Mouse (Mus musculus): Measurements from ENCODE around the gene Gatad2a. TPM values are rescaled to one million over a fixed set of nuclear protein-coding genes. Genes with fewer than 3 reads are reported as not detected.

Gatad2a gene
- polyA plus RNA-seq, 1 experiment from 2014 or later: 27.3 TPM

DNA sequence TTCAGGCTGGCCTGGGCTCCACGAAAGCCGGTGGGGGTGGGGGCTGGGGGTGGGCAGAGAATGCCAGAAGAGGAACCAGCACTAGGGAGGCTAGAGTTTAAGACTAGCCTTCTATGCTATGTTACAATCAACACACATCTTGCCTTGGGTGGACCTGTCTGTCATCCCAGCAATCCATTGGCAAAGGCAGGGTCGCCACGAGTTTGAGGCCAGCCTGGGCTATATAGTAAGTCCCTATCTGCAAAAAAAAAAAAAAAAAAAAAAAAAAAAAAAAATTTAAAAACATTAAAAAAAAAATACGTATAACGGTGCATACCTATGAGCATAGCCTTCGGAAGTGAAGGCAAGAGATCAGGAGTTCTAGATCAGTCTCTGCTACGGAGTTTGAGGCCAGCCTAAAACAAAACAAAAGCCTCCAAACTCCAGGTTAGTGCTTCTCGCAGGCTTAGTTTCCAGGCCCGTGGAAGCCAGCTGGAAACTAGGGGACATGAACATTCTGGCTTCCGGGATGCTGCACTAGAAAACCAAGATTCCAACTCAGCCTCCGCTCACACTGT, 95.2 kb downstream of the Gatad2a start:
- H3K9ac ChIP-seq: peak overlapping the region; percentile 91
- H3K4me2 ChIP-seq: peak overlapping the region; percentile 95
- peaks cover 32% of the 10 kb centered on the region for H3K36me3 ChIP-seq
- H3K9me3 ChIP-seq: no peaks in the 10 kb centered on the region
- H3K27me3 ChIP-seq (replicated peaks): no peaks in the 10 kb centered on the region
- H3K4me1 ChIP-seq: peaks cover 79% of the 10 kb centered on the region
- no peak for ATAC-seq (ENCODE audit: extremely low read depth, insufficient number of reproducible peaks, low FRiP score, low TSS enrichment)
- H3K27ac ChIP-seq (replicated peaks): peak overlapping the region; percentile 91
- 15% methylated on average over 12 of the region's 12 CpGs for WGBS
- H3K4me3 ChIP-seq: peak overlapping the region; percentile 75

DNA sequence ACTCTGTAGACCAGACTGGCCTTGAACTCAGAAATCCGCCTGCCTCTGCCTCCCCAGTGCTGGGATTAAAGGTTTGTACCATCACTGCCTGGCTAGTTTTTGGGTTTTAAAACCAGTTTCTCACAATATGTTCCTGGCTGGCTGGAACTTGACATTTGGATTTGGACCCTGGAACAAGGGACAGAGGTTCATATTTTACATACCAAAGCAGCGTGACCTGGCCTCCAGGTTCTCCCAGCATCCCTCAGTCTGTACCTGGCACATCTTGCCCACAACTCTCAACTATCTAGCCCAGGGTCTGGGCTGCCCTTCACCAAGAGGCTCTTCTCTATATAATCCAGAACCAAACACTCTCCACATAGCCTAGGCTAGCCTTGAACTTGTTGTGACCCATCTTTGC, 96.3 kb downstream of the Gatad2a start:
- Histone ChIP-seq H3K9ac (0 out of 2 replicates have a peak overlapping the region, but pooled peaks have one; percentile 25), H3K9me3 (no peaks in the 10 kb centered on the region), H3K36me3 (peaks cover 37% of the 10 kb centered on the region), H3K27ac (replicated peaks) (no peak overlapping the region), H3K4me3 (no peak overlapping the region), H3K4me1 (peaks cover 81% of the 10 kb centered on the region), H3K4me2 (peak overlapping the region; percentile 95), H3K27me3 (replicated peaks) (no peaks in the 10 kb centered on the region)
- WGBS: 88% methylated on average over 2 of the region's 2 CpGs
- no peak for ATAC-seq (ENCODE audit: extremely low read depth, insufficient number of reproducible peaks, low FRiP score, low TSS enrichment)

DNA sequence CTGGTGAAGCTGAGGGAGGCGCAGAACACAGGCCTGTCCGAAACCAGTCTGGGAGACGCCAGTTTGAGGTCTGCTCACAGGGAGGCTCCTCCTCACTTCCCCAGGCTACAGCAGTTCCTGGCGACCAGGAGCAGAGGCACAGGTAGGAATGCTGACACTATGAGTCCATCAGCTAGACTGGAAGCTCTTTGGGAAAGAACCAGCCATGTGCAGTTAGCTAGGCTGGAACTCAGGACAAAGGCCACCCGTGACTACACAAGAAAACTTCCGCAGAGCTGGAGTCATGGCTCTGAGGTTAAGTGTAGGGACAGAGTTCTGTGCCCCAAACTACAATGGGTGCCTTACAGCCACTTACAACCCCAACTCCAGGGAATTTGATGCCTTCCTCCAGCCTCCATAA, 98.3 kb downstream of the Gatad2a start:
- no peak overlapping the region for H3K27ac ChIP-seq (replicated peaks)
- peaks cover 56% of the 10 kb centered on the region for H3K36me3 ChIP-seq
- ATAC-seq (ENCODE audit: extremely low read depth, insufficient number of reproducible peaks, low FRiP score, low TSS enrichment): no peak
- peaks cover 80% of the 10 kb centered on the region for H3K4me1 ChIP-seq
- H3K4me2 ChIP-seq: no peak overlapping the region
- WGBS: 84% methylated on average over 6 of the region's 6 CpGs
- no peaks in the 10 kb centered on the region for H3K9me3 ChIP-seq
- H3K27me3 ChIP-seq (replicated peaks): no peaks in the 10 kb centered on the region
- no peak overlapping the region for H3K4me3 ChIP-seq
- H3K9ac ChIP-seq: no peak overlapping the region; the same call in 1 of the 2 replicates

DNA sequence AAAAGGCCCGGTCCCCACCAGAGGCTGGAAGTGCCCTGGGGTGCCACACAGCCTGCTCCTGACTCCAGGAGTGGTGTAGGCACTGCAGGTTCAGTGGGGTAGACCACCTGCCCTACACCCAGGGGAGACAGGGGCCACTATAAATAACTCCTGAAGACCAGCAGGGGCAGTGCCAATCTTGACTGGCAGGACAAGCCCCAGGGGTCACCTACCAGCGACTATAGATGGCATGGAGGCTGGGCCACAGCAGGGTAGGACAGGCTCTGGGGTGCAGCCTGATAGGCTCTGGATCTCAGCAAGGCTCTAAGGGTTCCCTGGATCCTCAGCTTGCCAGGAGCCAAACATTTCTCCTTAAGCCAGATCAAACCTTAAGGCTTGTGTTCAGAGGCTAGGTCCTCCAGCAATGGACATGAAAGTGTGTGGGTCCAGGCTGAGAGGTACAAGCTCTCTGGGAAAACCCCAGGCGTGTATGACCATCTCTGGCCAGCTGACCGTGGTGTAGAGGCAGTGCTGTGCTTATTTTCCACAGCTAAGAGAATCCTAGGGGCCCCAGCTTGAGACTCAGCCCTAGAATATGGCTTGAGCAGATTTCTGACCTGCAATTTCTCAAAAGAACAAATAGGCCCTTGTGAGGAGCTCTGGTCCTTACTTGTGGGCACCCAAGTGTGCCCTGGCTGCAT, 100.3 kb downstream of the Gatad2a start:
- no peak overlapping the region for H3K27ac ChIP-seq (replicated peaks)
- H3K9ac ChIP-seq: peak overlapping the region; percentile 53
- no peak for ATAC-seq (ENCODE audit: extremely low read depth, insufficient number of reproducible peaks, low FRiP score, low TSS enrichment)
- 72% methylated on average over 4 of the region's 4 CpGs for WGBS
- H3K4me1 ChIP-seq: peaks cover 70% of the 10 kb centered on the region
- H3K36me3 ChIP-seq: peaks cover 65% of the 10 kb centered on the region
- H3K9me3 ChIP-seq: no peaks in the 10 kb centered on the region
- no peak overlapping the region for H3K4me3 ChIP-seq
- no peak overlapping the region for H3K4me2 ChIP-seq
- peaks cover 7% of the 10 kb centered on the region for H3K27me3 ChIP-seq (replicated peaks)

DNA sequence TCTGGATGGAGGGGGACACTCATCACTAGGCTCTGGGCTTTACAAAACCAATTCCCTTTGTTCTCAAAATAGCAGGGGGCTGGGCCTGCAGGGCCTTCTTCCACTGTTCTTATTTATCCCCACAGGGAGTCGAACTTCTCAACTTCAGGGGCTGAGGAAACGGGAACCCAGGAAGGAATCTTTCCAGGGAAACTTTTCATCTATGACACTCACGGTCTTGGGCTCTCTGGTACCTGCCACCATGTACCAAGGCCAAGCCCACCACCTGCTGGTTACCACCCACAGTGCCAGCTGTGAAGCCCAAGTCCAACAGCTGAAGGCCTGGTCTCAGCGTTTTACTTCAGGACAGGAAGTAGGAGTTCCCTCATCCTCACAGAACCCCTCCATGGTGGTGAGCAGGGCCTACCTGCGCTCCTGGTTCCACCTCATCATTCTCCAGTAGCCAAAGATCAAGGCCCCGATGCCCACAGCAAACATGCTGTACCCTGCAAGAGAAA, 101.3 kb downstream of the Gatad2a start:
- H3K9me3 ChIP-seq: no peaks in the 10 kb centered on the region
- no peak for ATAC-seq (ENCODE audit: extremely low read depth, insufficient number of reproducible peaks, low FRiP score, low TSS enrichment)
- WGBS: 62% methylated on average over 6 of the region's 6 CpGs
- H3K27me3 ChIP-seq (replicated peaks): peaks cover 18% of the 10 kb centered on the region
- H3K9ac ChIP-seq: peak overlapping the region; percentile 28
- peaks cover 65% of the 10 kb centered on the region for H3K36me3 ChIP-seq
- no peak overlapping the region for H3K27ac ChIP-seq (replicated peaks)
- H3K4me1 ChIP-seq: peaks cover 62% of the 10 kb centered on the region
- no peak overlapping the region for H3K4me2 ChIP-seq
- no peak overlapping the region for H3K4me3 ChIP-seq

DNA sequence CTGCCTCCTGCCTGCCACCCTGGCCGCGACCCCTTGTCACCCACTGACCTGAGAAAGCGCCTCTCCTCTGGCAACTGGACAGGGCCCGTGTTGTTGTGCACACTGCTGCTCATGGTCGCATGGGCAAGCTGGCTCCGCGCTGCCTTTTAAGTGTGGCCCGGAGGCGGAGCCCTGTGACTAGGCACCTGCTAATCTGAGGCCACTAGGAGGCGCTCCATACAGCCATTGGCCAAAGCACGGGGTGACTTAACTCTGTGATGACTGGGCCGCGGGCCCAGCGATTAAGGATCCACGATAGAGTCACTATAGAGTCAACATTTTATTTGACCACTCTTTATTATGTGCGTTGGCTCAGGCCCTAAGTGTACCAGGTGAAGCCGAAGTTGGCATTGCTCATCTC, 102.3 kb downstream of the Gatad2a start:
- Histone ChIP-seq H3K9ac (no peak overlapping the region), H3K27me3 (replicated peaks) (peaks cover 28% of the 10 kb centered on the region), H3K9me3 (no peaks in the 10 kb centered on the region), H3K36me3 (peaks cover 56% of the 10 kb centered on the region), H3K27ac (replicated peaks) (no peak overlapping the region), H3K4me1 (peaks cover 60% of the 10 kb centered on the region), H3K4me2 (no peak overlapping the region), H3K4me3 (no peak overlapping the region)
- WGBS: 50% methylated on average over 17 of the region's 17 CpGs
- ATAC-seq (ENCODE audit: extremely low read depth, insufficient number of reproducible peaks, low FRiP score, low TSS enrichment): no peak

DNA sequence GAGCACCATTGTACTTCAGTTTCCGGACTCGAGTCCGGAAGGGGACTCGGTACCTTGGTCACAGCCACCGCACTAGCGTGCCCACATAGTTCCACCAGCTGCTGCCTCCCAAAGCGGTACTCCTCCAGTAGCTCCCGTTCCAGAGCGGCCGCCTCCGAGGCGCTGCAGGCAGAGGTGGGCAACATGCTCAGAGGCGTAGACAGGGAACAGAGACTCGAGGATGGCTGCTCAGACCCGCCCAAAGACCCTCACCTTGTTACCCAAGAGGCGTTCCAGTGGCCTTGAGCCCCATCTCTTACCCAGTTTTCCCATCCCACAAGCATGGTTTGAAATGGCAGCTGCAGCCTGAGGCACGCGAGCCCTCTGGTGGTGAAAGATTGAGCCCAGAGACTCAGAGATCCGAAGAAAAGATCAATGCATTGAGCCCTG, 105.4 kb downstream of the Gatad2a start:
- no peak overlapping the region for H3K4me2 ChIP-seq
- H3K4me3 ChIP-seq: no peak overlapping the region
- peaks cover 61% of the 10 kb centered on the region for H3K4me1 ChIP-seq
- peaks cover 58% of the 10 kb centered on the region for H3K27me3 ChIP-seq (replicated peaks)
- no peak overlapping the region for H3K27ac ChIP-seq (replicated peaks)
- no peak overlapping the region for H3K9ac ChIP-seq
- no peaks in the 10 kb centered on the region for H3K9me3 ChIP-seq
- no peak for ATAC-seq (ENCODE audit: extremely low read depth, insufficient number of reproducible peaks, low FRiP score, low TSS enrichment)
- peaks cover 35% of the 10 kb centered on the region for H3K36me3 ChIP-seq
- 41% methylated on average over 19 of the region's 19 CpGs for WGBS

DNA sequence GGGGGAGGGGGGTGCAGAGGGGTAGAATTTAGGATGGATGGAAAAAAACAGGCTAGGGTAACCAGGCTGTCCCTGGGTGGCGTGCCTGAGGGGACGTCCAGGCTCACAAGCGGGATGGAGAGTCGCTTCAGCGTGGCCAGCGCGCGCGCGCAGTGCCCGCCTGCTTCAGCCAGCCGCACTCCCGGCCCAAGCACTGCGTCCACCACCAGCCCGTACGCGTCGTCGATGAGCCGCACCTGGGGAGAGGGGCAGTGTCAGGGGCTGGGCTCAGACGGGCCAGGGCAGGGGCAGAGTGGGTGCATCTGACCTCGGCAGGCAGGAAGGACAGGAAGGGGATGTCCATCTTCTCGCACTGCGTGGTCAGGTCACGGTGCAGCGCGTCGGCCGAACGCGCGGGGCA, 107.3 kb downstream of the Gatad2a start:
- 9% methylated on average over 32 of the region's 32 CpGs for WGBS
- no peak for ATAC-seq (ENCODE audit: extremely low read depth, insufficient number of reproducible peaks, low FRiP score, low TSS enrichment)
- peak overlapping the region; percentile 64 for H3K4me2 ChIP-seq
- H3K4me3 ChIP-seq: peak overlapping the region; percentile 45
- peak overlapping the region; percentile 64; the same call in 1 of the 2 replicates for H3K9ac ChIP-seq
- no peaks in the 10 kb centered on the region for H3K9me3 ChIP-seq
- H3K4me1 ChIP-seq: peaks cover 43% of the 10 kb centered on the region
- peaks cover 23% of the 10 kb centered on the region for H3K36me3 ChIP-seq
- H3K27me3 ChIP-seq (replicated peaks): peaks cover 77% of the 10 kb centered on the region
- no peak overlapping the region for H3K27ac ChIP-seq (replicated peaks)

DNA sequence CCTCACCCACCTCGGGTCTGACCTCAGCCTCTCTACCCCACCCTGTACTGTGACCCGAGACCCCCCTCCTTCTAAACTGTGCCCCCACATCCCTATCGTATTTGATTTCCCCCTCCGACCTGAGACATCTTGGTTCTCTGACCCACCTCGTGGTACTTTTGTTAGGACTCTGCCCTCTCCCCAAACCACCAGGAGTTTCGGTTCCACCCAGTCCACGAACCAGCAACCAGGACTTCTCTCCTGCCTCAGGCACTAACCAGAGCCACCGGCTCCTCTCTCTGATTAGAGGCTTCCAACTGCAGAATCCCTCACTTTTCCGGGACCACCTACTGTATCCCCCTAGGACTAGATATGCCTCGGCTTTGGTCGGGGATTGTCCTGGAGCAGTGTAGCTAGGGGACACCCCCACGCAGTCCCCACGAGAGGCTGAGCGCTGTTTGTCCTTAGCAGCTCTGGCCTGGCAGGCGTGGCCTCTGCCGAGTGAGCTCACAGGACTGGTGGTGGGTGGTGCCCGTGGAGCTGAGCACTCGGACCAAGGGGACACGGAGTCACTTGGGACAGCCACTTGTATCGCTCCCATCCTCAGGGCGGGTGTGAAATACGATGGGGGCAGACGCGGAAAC, 107.8 kb downstream of the Gatad2a start:
- Histone ChIP-seq H3K4me1 (peaks cover 40% of the 10 kb centered on the region), H3K4me3 (peak overlapping the region; percentile 45), H3K27ac (replicated peaks) (no peak overlapping the region), H3K27me3 (replicated peaks) (peaks cover 83% of the 10 kb centered on the region), H3K4me2 (peak overlapping the region; percentile 64), H3K9me3 (no peaks in the 10 kb centered on the region), H3K36me3 (peaks cover 17% of the 10 kb centered on the region), H3K9ac (peak overlapping the region; percentile 64)
- WGBS: 7% methylated on average over 24 of the region's 24 CpGs
- no peak for ATAC-seq (ENCODE audit: extremely low read depth, insufficient number of reproducible peaks, low FRiP score, low TSS enrichment)

DNA sequence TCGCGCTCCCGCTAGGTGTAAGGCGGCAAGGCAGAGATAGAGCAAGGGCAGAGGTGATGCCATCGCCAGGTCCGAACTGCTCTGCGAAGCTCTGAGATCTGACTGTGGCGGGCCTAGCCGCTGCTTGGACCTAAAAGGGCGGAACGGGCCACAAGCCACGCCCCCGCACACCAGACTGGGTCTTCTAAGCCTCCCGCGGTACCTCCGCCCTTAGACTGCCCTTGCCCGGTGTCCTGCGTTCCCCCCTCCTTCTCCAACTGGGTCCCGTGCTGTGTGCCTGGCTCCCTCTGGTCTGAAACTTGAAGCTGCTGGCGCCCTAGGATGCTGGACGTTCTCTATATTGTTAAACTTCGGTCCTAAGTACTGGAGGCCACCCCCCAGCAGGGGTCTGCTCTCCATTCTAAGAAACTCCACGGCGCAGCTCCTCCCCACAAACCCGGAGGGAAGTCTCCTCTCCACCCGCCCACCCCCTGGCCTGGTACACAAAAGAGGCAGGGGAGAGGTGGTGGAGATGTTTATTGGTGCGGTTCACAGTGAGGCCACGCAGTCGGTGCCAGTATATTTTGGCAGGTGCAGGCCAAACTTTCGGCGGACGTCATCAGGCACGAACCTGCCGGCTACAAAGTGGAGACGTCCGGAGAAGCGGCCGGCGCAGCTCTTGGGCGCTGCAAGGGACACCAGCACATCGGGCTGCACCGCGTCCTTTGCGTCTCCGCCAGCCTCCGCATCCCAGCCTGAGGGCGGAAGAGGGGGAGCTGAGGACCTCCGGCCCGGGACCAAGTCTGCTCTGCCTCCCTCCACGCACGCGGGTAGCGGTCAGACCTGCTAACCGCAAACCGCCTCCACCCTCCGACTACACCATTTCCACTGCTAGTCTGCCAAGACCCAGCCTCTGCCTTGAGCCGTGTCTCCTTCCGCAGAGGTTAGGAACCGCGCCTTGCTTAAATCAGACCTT, 108.6 kb downstream of the Gatad2a start, which contains the start of gene Cilp2:
Cilp2 (minus strand) TSS at position 399 of the 955 bp plus-strand sequence.
- H3K4me1 ChIP-seq: peaks cover 45% of the 10 kb centered on the region
- H3K36me3 ChIP-seq: peaks cover 10% of the 10 kb centered on the region
- no peak for ATAC-seq (ENCODE audit: extremely low read depth, insufficient number of reproducible peaks, low FRiP score, low TSS enrichment)
- no peak within 1 kb of the TSS for H3K27ac ChIP-seq (replicated peaks)
- H3K4me2 ChIP-seq: peak within 1 kb of the TSS; percentile 64
- peak within 1 kb of the TSS; percentile 64 for H3K9ac ChIP-seq
- H3K27me3 ChIP-seq (replicated peaks): peaks cover 90% of the 10 kb centered on the region
- no peaks in the 10 kb centered on the region for H3K9me3 ChIP-seq
- WGBS: 3% methylated on average over 60 of the region's 60 CpGs
- H3K4me3 ChIP-seq: peak within 1 kb of the TSS; percentile 45

DNA sequence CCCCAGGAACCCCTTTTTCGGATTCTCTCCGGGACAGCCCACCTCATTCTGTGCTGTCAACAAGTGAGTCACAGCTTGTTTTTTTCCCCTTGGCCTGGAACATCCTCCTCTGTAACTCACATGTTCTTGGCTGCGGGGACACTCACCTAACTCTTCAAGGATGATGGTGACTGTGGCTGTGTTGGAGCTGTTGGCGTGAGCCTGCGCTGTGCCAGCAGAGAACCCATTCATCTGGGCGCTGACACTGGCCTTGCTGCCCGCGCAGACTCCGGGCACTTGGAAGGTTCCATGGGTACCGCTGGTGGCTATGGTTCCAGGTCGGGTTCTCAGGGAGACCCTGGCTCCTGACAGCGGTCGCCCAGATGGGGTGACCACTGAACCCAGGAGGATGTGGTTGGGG, 112.0 kb downstream of the Gatad2a start:
- WGBS: 55% methylated on average over 13 of the region's 13 CpGs
- no peaks in the 10 kb centered on the region for H3K36me3 ChIP-seq
- no peak for ATAC-seq (ENCODE audit: extremely low read depth, insufficient number of reproducible peaks, low FRiP score, low TSS enrichment)
- peaks cover 49% of the 10 kb centered on the region for H3K4me1 ChIP-seq
- H3K9me3 ChIP-seq: no peaks in the 10 kb centered on the region
- no peak overlapping the region for H3K9ac ChIP-seq
- H3K27me3 ChIP-seq (replicated peaks): peaks cover 100% of the 10 kb centered on the region
- no peak overlapping the region for H3K4me3 ChIP-seq
- no peak overlapping the region for H3K4me2 ChIP-seq
- no peak overlapping the region for H3K27ac ChIP-seq (replicated peaks)

All from heart, embryonic 13.5 days (tissue).